Mouse (Mus musculus): ENCODE measurements around the gene Kctd18.
"Not testable (repeated sequence)": the region's sequence is repeated elsewhere in the genome, so short reads cannot be mapped to it uniquely, and the experiment has no call there.

The Kctd18 gene

GRCm38 (mm10) chr1:58018856-58019255 lies at the start of gene Kctd18:
Gene Kctd18, minus strand, starts transcription at chr1:58018956.
- DNase-seq, result no peak

- DNase-seq, result no peak
Observed at GRCm38 (mm10) chr1:58065606-58066005, 46.9 kb upstream of the Kctd18 start.

GRCm38 (mm10) chr1:58065151-58065550 lies 46.4 kb upstream of the Kctd18 start:
- no peak for DNase-seq

DNA sequence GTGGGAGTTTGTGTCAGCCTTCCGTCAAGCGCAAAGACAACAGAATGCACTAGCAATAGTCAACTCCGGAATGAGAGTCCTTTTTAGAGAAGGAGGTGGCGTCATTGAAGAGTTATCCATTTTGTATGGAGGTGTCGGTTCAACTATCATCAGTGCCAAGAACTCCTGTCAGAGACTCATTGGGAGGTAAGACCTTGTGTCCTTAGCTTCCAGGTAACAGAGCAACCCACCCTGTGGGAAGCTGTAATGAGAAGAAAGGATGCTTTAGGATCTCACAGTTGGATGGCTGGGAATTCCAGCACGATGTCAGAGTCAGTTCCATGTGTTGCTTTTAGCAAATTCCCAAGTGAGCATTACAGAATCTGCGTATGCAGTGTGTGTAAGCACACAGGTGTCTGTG lies 43.4 kb upstream of the Kctd18 start:
- DNase-seq, result no peak

DNA sequence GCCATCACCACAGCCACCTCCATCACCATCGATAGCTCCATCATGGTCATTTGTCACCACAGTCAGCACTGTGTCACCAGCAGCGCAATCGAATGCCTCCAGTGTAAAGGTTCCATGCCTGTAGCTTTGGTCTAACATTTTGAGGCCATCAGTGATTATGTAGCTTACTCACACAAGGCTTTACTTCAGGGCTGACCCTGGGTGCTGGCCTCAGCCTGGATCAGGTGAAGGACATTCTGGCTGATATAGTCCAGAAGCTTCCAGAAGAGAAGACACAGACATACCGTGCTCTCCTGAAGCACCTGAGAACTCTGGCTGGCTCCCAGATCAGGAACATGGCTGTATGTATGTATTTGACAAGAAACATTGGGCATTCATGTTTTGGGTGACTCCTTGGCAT lies 40.1 kb upstream of the Kctd18 start:
- no peak for DNase-seq

GRCm38 (mm10) chr1:58056939-58057338 lies 38.2 kb upstream of the Kctd18 start:
- DNase-seq, result no peak

GRCm38 (mm10) chr1:58056074-58056807 lies 37.5 kb upstream of the Kctd18 start:
- no peak for DNase-seq

DNA sequence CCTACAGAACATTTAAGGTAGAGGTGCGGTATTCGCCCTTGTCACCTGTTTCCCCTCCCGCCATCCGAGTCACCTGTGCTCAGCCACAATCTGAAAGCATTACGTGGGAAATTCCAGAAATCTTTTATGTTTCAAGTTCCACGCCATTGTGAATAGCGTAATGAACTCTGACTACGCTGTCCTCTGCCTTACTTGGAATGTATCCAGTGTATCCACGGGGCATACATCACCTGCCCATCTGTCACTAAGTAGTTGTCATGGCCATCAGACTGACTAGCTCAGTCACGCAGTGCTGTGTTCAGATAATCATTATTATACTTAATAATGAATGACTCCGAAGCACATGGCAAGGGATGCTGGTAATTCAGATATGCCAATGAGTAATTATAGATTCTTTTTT lies 36.8 kb upstream of the Kctd18 start:
- DNase-seq, result no peak

DNA sequence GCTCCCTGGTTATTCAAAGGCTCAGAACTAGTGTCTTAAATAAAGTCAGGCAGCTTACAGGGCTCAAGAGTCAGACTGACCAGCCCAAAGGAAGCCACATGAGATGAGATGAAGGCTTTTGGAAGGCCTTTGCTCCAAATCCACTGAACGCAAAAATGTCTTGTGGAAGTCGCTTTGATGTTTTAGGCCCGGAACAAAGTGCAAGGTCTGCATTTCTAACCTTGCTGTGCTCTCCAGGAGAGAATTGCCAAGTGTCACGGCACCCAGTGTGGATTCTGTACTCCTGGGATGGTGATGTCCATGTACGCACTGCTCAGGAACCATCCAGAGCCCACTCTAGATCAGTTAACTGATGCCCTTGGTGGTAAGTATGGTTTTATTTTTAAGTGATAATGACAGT lies 30.4 kb upstream of the Kctd18 start:
- DNase-seq, result no peak

DNA sequence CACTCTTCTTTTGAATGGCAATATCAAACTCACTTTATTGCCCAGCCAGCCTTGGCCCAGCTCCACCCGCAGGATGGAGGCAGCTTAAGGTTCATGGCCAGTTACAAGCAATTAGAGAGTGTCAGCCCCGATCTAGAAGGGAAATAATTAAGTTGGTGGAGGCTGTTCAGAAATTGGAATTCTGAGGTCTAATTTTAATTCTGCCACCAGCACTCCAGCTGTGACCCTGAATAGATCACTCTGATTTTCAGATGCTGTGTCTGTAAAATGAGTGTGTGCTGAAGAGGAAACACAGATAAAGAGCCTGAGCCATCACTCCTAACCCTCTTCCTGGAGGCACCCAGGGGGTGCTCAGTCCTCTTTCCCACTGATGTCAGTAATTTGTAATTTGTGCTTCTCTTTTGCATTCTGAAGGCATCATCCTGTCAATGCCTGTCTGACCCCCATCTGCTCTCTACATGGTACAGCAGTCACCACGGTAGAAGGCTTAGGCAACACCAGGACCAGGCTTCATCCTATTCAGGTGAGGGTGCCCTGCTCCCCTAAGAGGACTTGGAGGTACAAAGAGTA lies 28.1 kb upstream of the Kctd18 start:
- no peak for DNase-seq

DNA sequence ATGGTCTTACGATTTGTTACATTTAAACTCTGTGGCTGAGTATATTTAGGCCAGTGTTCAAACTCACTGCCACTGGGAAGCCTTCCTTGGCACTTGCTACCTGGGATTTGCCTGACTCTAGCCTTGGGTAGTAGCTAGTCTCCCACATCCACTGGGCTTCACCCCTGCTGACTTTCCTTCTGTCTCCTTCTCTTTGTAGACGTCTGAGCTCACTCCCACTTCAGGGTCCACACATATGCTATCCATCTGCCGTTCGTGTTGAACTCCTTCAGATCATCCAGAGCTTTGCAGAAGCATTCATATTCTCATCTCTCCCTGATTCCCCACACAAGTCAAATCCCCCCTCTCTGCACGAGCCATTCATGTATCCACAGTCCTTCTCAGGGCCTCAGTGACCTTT lies 26.8 kb upstream of the Kctd18 start:
- no peak for DNase-seq

GRCm38 (mm10) chr1:58045076-58045475 lies 26.3 kb upstream of the Kctd18 start:
- DNase-seq, result no peak

DNA sequence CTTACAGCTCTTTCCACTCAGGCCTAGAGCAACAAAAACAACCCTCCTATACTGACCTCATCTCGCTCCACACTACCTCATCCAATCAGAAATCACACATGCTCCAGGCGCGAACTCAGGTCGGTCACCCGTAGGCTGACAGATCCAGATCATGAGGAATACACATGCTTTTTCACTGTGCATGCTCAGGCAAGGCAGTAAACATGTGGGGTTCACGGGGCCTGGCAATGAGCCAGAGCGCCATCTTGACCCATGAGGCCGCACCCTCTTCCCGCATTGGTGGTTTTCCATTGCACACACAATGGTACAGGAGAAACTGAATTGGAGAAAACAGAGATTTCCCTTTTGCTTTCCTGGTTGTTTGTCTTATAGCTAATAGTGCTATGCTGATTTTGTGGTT lies 18.6 kb upstream of the Kctd18 start:
- not testable (repeated sequence) for DNase-seq

- peak; percentile 56 to 59 for DNase-seq
Observed at GRCm38 (mm10) chr1:58031160-58031769, 12.5 kb upstream of the Kctd18 start.

- DNase-seq, result no peak
Observed at GRCm38 (mm10) chr1:58030156-58030871, 11.6 kb upstream of the Kctd18 start.

DNA sequence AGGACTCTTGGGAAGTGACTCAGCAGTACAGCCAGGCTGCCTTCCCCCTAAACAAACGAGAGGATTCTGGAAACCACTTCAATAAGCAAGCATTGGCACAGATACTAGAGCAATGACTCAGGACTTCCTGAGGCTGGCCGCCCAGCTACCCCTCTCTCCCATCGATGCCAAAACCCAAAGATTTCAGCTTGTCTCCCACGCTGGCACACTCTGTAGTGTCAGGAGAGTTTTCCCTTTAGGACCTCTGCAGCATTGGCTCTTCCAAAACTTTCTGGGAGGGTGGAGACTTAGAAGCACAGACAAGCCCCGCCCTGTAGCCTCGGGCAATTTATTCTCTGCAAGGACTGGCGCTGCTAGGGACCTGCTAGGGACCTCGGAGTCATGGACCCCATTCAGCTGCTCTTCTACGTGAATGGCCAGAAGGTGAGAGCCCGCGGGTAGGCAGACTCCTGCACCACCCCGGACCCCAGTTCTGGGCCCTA lies 10.9 kb upstream of the Kctd18 start, which contains the start of gene Aox1:
Gene Aox1, plus strand, starts transcription at position 296 of the 482 bp plus-strand sequence.
- DNase-seq, result no peak

DNA sequence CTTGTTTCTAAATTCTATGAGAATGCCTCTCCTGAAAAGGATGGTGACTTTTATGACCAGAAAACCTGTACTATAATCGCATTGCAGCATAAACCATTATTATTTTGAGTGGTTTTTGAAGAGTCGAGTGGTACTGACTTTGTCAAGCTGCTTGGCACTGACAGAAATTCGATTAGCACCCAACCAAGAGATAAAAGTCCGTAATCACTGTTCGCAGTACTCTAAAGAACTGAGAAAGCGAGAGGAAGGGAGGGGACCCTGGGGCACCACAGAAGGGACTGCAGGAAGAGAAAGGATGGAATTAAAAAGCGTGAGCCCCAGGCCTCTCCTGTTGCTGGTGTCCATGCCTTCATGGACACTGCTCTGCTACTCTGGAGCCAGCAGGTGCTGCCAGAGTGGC lies 9.0 kb upstream of the Kctd18 start:
- no peak for DNase-seq

DNA sequence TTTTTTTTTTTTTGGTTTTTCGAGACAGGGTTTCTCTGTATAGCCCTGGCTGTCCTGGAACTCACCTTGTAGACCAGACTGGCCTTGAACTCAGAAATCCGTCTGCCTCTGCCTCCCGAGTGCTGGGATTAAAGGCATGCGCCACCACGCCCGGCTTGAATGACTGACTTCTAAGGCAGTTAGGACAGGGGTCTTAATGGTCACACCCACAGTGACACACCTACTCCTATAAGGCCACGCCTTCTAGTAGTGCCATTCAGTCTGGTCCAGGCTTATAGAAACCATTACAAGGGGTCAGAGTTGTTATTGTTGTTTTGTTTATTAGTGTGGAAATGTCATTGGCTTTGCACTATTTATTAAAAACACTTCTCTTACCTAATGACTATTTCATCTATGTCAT lies 12.4 kb downstream of the Kctd18 start:
- DNase-seq, result not testable (repeated sequence)

GRCm38 (mm10) chr1:57998146-57998545 lies 20.6 kb downstream of the Kctd18 start:
- DNase-seq, result no peak

GRCm38 (mm10) chr1:57996133-57996615 lies 22.6 kb downstream of the Kctd18 start:
- DNase-seq, result no peak

GRCm38 (mm10) chr1:57995432-57996132 lies 23.2 kb downstream of the Kctd18 start, which contains the start of gene Sgo2a:
Gene Sgo2a, plus strand, starts transcription at chr1:57995971.
- peak; percentile 90 to 92 for DNase-seq

DNA sequence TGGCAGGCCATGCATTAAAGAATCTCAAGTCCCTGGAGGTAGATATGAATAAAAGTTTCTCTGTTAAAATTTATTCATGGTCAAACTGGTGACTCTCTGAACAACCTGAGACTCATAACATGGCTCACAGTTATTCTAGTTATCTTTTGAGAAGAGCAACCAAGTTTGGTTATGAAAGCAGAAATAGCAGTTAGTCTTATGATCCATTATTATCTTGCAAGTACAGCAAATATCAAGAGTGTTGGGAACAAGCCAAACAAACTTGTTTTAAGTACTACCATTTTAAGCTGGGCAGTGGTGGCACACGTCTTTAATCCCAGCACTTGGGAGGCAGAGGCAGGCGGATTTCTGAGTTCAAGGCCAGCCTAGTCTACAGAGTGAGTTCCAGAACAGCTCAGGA lies 27.5 kb downstream of the Kctd18 start:
- DNase-seq, result no peak

All from thymus, postnatal 36 days (tissue).